Mouse (Mus musculus): ENCODE results near the gene Rbm19.

DNA sequence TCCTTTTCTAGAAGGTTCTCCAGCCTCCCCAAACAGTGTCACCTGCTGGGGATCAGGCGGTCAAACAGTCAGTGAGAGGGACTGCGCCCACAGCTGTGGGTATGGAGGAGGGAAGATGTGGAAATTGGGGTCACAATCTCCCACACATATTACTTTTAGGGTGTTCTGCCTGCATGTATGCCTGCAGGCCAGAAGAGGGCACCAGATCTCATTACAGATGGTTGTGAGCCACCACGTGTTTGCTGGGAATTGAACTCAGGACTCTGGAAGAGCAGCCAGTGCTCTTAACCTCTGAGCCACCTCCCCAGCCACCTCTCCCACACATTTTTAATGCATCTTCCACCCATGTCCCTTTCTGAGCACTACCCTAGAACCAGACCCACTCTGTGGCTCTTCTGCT is 88.1 kb downstream of the Rbm19 start:
- TF ChIP-seq CTCF (IDR thresholded peaks at IDR 0.05; ENCODE audit: low read depth) (no peak), EP300 (IDR thresholded peaks at IDR 0.05; ENCODE audit: low read depth) (no peak)

All from heart, postnatal 0 days (tissue).